Mouse (Mus musculus) liver, embryonic 12.5 days (tissue): Measurements from ENCODE around the gene Arfgap3. TPM values are rescaled to one million over a fixed set of nuclear protein-coding genes. Genes with fewer than 3 reads are reported as not detected.

Experiments
- ATAC-seq: fragments of 200-750 bp; cut with Nextera tagmentation; 2 replicates; pipeline ENCODE4 v1.8.0; 2017; ENCODE audit warnings: moderate number of reproducible peaks, mild to moderate bottlenecking, moderate library complexity
- H3K27ac ChIP-seq: fragments of 300-500 bp; sonication (generic); 2 replicates; pipeline ENCODE4 v1.5.1; 2016; ENCODE audit warnings: mild to moderate bottlenecking
- H3K27me3 ChIP-seq: fragments of 300-500 bp; sonication (generic); replicated peaks from 2 replicates; pipeline ENCODE4 v1.6.1; 2016; ENCODE audit warnings: mild to moderate bottlenecking, moderate library complexity
- H3K36me3 ChIP-seq: fragments of 300-500 bp; sonication (generic); 2 replicates; pipeline ENCODE4 v1.6.1; 2016; ENCODE audit warnings: mild to moderate bottlenecking, moderate library complexity
- H3K4me1 ChIP-seq: fragments of 300-500 bp; sonication (generic); 2 replicates; pipeline ENCODE4 v1.6.1; 2016
- H3K4me2 ChIP-seq: fragments of 300-500 bp; sonication (generic); 2 replicates; pipeline ENCODE4 v1.6.1; 2016; ENCODE audit warnings: mild to moderate bottlenecking, moderate library complexity
- H3K4me3 ChIP-seq: fragments of 300-500 bp; sonication (generic); 2 replicates; pipeline ENCODE4 v1.5.1; 2016; ENCODE audit warnings: mild to moderate bottlenecking, moderate library complexity
- H3K9ac ChIP-seq: fragments of 300-500 bp; sonication (generic); 2 replicates; pipeline ENCODE4 v1.6.1; 2016; ENCODE audit warnings: mild to moderate bottlenecking, moderate library complexity
- H3K9me3 ChIP-seq: fragments of 300-500 bp; sonication (generic); replicated peaks from 2 replicates; pipeline ENCODE4 v1.6.1; 2016; ENCODE audit warnings: mild to moderate bottlenecking, moderate library complexity
- WGBS: fragments of 180-500 bp; shearing (Covaris S2); methylation state at CpG from one replicate; pipeline ENCODE4 v1.1.7; 2016; ENCODE audit not compliant: insufficient replicate concordance; 5-methylcytosine and 5-hydroxymethylcytosine counted together
- polyA plus RNA-seq: library from polyadenylated mRNA; unstranded; fragments of >200 nt; fragmentation: Nextera tagmentation; extraction: Ambion mirVana; gene quantifications from 2 replicates; pipeline ENCODE4 v1.2.1, GENCODE M21; 2016

Arfgap3 gene
- polyA plus RNA-seq, 1 experiment from 2014 or later, result 16.2 TPM

GRCm38 (mm10) chr15:83265269-83265668 lies 84.8 kb downstream of the Arfgap3 start:
- Histone ChIP-seq H3K27ac (no peak overlapping the region), H3K36me3 (no peaks in the 10 kb centered on the region), H3K4me2 (no peak overlapping the region), H3K4me1 (0 out of 2 replicates have a peak, but pooled peaks cover 3% of the 10 kb centered on the region), H3K9ac (no peak overlapping the region), H3K4me3 (no peak overlapping the region), H3K9me3 (no peaks in the 10 kb centered on the region), H3K27me3 (0 out of 2 replicates have a peak, but pooled peaks cover 6% of the 10 kb centered on the region)
- ATAC-seq, result no peak
- 15% methylated on average over 1 of the region's 1 CpGs for WGBS

GRCm38 (mm10) chr15:83263405-83263804 lies 86.6 kb downstream of the Arfgap3 start:
- Histone ChIP-seq H3K9me3 (no peaks in the 10 kb centered on the region), H3K27me3 (0 out of 2 replicates have a peak, but pooled peaks cover 6% of the 10 kb centered on the region), H3K4me1 (0 out of 2 replicates have a peak, but pooled peaks cover 3% of the 10 kb centered on the region), H3K4me3 (no peak overlapping the region), H3K36me3 (no peaks in the 10 kb centered on the region), H3K4me2 (no peak overlapping the region), H3K27ac (no peak overlapping the region), H3K9ac (no peak overlapping the region)
- 62% methylated on average over 5 of the region's 5 CpGs for WGBS
- ATAC-seq, result no peak

- no peak overlapping the region for H3K4me2 ChIP-seq
- H3K36me3 ChIP-seq, result no peaks in the 10 kb centered on the region
- WGBS, result 69% methylated on average over 13 of the region's 13 CpGs
- peaks cover 9% of the 10 kb centered on the region for H3K4me1 ChIP-seq
- no peak overlapping the region for H3K4me3 ChIP-seq
- no peaks in the 10 kb centered on the region; the same call in 1 of the 2 replicates for H3K9me3 ChIP-seq
- no peak overlapping the region for H3K9ac ChIP-seq
- no peak for ATAC-seq
- H3K27ac ChIP-seq, result no peak overlapping the region
- H3K27me3 ChIP-seq, result peaks cover 7% of the 10 kb centered on the region
Observed at GRCm38 (mm10) chr15:83257906-83258305, 92.1 kb downstream of the Arfgap3 start.

GRCm38 (mm10) chr15:83256491-83256890 lies 93.6 kb downstream of the Arfgap3 start:
- H3K4me1 ChIP-seq, result peaks cover 11% of the 10 kb centered on the region
- peaks cover 21% of the 10 kb centered on the region for H3K27me3 ChIP-seq
- no peak overlapping the region for H3K27ac ChIP-seq
- H3K9me3 ChIP-seq, result no peaks in the 10 kb centered on the region; the same call in 1 of the 2 replicates
- H3K36me3 ChIP-seq, result no peaks in the 10 kb centered on the region
- H3K9ac ChIP-seq, result no peak overlapping the region
- no peak for ATAC-seq
- no peak overlapping the region for H3K4me3 ChIP-seq
- H3K4me2 ChIP-seq, result no peak overlapping the region
- WGBS, result 37% methylated on average over 4 of the region's 4 CpGs

- WGBS, result 70% methylated on average over 7 of the region's 7 CpGs
- no peak for ATAC-seq
Observed at GRCm38 (mm10) chr15:83255944-83256343, 94.1 kb downstream of the Arfgap3 start.

GRCm38 (mm10) chr15:83255191-83255782 lies 94.8 kb downstream of the Arfgap3 start:
- 79% methylated on average over 4 of the region's 4 CpGs for WGBS

More at GRCm38 (mm10) chr15:83255944-83256343, 94.1 kb downstream of the Arfgap3 start:
- Histone ChIP-seq H3K4me3 (no peak overlapping the region), H3K27ac (no peak overlapping the region), H3K4me2 (no peak overlapping the region), H3K4me1 (peaks cover 17% of the 10 kb centered on the region), H3K27me3 (peaks cover 27% of the 10 kb centered on the region), H3K9me3 (no peaks in the 10 kb centered on the region; the same call in 1 of the 2 replicates), H3K36me3 (no peaks in the 10 kb centered on the region), H3K9ac (no peak overlapping the region)

GRCm38 (mm10) chr15:83254372-83255070 lies 95.5 kb downstream of the Arfgap3 start:
- ATAC-seq, result 0 out of 2 replicates have a peak, but pooled peaks have one; percentile 51
- Histone ChIP-seq H3K27ac (no peak overlapping the region), H3K4me3 (no peak overlapping the region), H3K27me3 (peaks cover 41% of the 10 kb centered on the region), H3K4me1 (peaks cover 17% of the 10 kb centered on the region), H3K4me2 (peak overlapping the region; percentile 37; the same call in 1 of the 2 replicates), H3K9me3 (no peaks in the 10 kb centered on the region; the same call in 1 of the 2 replicates), H3K36me3 (no peaks in the 10 kb centered on the region), H3K9ac (no peak overlapping the region)
- 40% methylated on average over 10 of the region's 10 CpGs for WGBS

More at GRCm38 (mm10) chr15:83255191-83255782, 94.8 kb downstream of the Arfgap3 start:
- peaks cover 17% of the 10 kb centered on the region for H3K4me1 ChIP-seq
- no peaks in the 10 kb centered on the region for H3K36me3 ChIP-seq
- H3K4me3 ChIP-seq, result no peak overlapping the region
- H3K9ac ChIP-seq, result no peak overlapping the region
- H3K27me3 ChIP-seq, result peaks cover 34% of the 10 kb centered on the region
- no peak; the same call in 1 of the 2 replicates for ATAC-seq
- H3K4me2 ChIP-seq, result no peak overlapping the region
- no peak overlapping the region for H3K27ac ChIP-seq
- no peaks in the 10 kb centered on the region; the same call in 1 of the 2 replicates for H3K9me3 ChIP-seq

- 62% methylated on average over 14 of the region's 14 CpGs for WGBS
- H3K4me3 ChIP-seq, result no peak overlapping the region
Observed at GRCm38 (mm10) chr15:83252060-83252459, 98.0 kb downstream of the Arfgap3 start.

GRCm38 (mm10) chr15:83251176-83252004 lies 98.7 kb downstream of the Arfgap3 start, which contains the start of gene A4galt:
TSS of gene A4galt (minus strand) at chr15:83251774.
- H3K9ac ChIP-seq, result no peak within 1 kb of the TSS; the same call in 1 of the 2 replicates
- peaks cover 63% of the 10 kb centered on the region for H3K27me3 ChIP-seq

More at GRCm38 (mm10) chr15:83252060-83252459, 98.0 kb downstream of the Arfgap3 start:
- no peaks in the 10 kb centered on the region; the same call in 1 of the 2 replicates for H3K9me3 ChIP-seq
- H3K9ac ChIP-seq, result no peak overlapping the region
- no peak overlapping the region for H3K27ac ChIP-seq
- peaks cover 25% of the 10 kb centered on the region for H3K4me1 ChIP-seq
- no peak overlapping the region for H3K4me2 ChIP-seq
- peaks cover 60% of the 10 kb centered on the region for H3K27me3 ChIP-seq
- H3K36me3 ChIP-seq, result no peaks in the 10 kb centered on the region
- no peak for ATAC-seq

GRCm38 (mm10) chr15:83250651-83251175 lies 99.3 kb downstream of the Arfgap3 start:
- H3K4me3 ChIP-seq, result peak overlapping the region; percentile 49
- H3K9ac ChIP-seq, result no peak overlapping the region
- peak overlapping the region; percentile 65 for H3K4me2 ChIP-seq
- no peaks in the 10 kb centered on the region; the same call in 1 of the 2 replicates for H3K9me3 ChIP-seq
- peaks cover 63% of the 10 kb centered on the region for H3K27me3 ChIP-seq
- WGBS, result 4% methylated on average over 20 of the region's 20 CpGs
- H3K4me1 ChIP-seq, result peaks cover 25% of the 10 kb centered on the region
- H3K36me3 ChIP-seq, result no peaks in the 10 kb centered on the region
- no peak overlapping the region for H3K27ac ChIP-seq
- no peak for ATAC-seq

More at GRCm38 (mm10) chr15:83251176-83252004, 98.7 kb downstream of the Arfgap3 start, which contains the start of gene A4galt:
- peak within 1 kb of the TSS; percentile 49 for H3K4me3 ChIP-seq
- ATAC-seq, result no peak
- 2% methylated on average over 65 of the region's 66 CpGs for WGBS
- H3K4me2 ChIP-seq, result peak within 1 kb of the TSS; percentile 65
- H3K27ac ChIP-seq, result no peak within 1 kb of the TSS
- peaks cover 25% of the 10 kb centered on the region for H3K4me1 ChIP-seq
- H3K9me3 ChIP-seq, result no peaks in the 10 kb centered on the region; the same call in 1 of the 2 replicates
- no peaks in the 10 kb centered on the region for H3K36me3 ChIP-seq
